Mouse (Mus musculus): Measurements from ENCODE around the gene Grhl1. TPM values are rescaled to one million over a fixed set of nuclear protein-coding genes. Genes with fewer than 3 reads are reported as not detected.
"Not testable (repeated sequence)": the region's sequence is repeated elsewhere in the genome, so short reads cannot be mapped to it uniquely, and the experiment has no call there.

Gene Grhl1
- total RNA-seq (2014; rRNA removed) (2.7 and 2.9 TPM in 2 replicates), polyA plus RNA-seq (2015; fragmentation: Nextera tagmentation; extraction: Ambion mirVana) (1.3 and 2.3 TPM in 2 replicates)

DNA sequence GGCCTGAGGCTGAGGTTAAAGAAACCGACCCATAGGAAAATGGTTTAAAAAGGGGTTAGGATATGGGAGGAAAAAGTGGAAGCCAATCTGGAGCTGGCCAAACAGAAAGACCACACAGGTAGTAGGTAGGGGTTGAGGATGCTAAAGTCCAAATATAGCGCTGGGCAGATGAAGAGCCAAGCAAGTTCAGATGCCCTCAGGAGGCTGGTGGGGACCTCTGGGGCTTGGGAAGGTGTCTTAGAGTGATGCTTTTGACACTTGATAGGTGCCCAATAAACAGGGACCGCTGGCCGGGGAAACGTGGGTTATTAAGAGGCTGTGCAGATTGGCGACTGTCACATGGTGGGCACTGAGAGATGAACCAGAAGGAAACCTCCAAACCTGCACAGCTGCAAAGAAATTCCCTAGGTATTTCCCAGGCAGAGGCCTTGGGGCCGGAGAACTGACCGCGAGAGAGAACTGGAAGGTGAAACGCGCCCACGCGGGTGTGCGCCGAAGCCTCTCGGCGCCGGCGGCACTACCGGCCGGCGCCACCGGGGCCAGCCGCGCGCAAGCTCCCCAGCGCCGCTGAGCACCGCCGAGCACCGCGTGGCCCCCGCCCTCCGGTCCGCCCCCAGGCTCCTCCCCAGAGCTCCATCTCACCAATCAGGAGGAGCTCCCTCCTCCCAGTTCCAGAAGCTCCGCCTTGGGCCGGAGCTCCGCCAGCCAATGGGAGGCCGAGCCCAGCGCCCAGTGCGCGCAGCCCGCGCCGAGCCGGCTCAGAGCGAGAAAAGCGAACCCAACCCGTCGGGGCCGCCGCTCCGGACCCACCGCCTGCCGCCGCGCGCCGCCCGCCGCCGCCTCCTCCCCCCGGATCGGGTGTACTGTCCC, at the start of gene Grhl1:
TSS of gene Grhl1 (plus strand) at position 761 of the 870 bp plus-strand sequence.
- H3K9ac ChIP-seq, result peak within 1 kb of the TSS; percentile 51
- H3K4me3 ChIP-seq (ENCODE audit: low read depth, low read length), result peak within 1 kb of the TSS; percentile 67
- no peaks in the 10 kb centered on the region for H3K9me3 ChIP-seq (ENCODE audit: low read length)
- no peak within 1 kb of the TSS for H3K27ac ChIP-seq (ENCODE audit: low read depth, low read length)
- peak; percentile 28 for TF ChIP-seq CTCF (IDR thresholded peaks at IDR 0.05; ENCODE audit: low read depth)
- H3K36me3 ChIP-seq (ENCODE audit: insufficient read depth), result no peaks in the 10 kb centered on the region
- peaks cover 5% of the 10 kb centered on the region; the same call in 1 of the 2 replicates for H3K27me3 ChIP-seq (ENCODE audit: insufficient read depth, low read length)
- DNase-seq (peak; percentile 94), ATAC-seq (peak; percentile 100)
- H3K4me2 ChIP-seq (ENCODE audit: low read depth), result peak within 1 kb of the TSS; percentile 85
- H3K4me1 ChIP-seq (ENCODE audit: insufficient read depth), result no peaks in the 10 kb centered on the region
- 2% methylated on average over 59 of the region's 64 CpGs for WGBS

DNA sequence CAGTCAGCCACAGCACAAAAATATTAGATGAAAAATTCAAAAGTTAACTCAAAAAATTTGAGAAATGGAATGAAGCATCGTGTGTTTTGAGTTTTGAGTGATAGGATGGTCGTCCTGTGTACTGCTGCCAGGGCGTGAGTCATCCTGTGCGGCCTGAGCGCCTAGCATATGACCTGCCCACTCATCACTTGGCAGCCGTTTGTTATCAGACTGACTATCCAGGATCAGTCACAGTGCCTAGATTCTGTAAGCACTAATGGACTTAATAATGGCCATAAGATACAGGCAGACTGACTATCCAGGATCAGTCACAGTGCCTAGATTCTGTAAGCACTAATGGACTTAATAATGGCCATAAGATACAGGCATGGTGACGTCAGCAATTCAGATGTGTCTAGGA, 47.0 kb upstream of the Grhl1 start:
- not testable (repeated sequence) for H3K4me2 ChIP-seq (ENCODE audit: low read depth); H3K9me3 ChIP-seq (ENCODE audit: low read length); H3K27ac ChIP-seq (ENCODE audit: low read depth, low read length); DNase-seq; H3K9ac ChIP-seq; H3K4me1 ChIP-seq (ENCODE audit: insufficient read depth); ATAC-seq; H3K4me3 ChIP-seq (ENCODE audit: low read depth, low read length); H3K27me3 ChIP-seq (ENCODE audit: insufficient read depth, low read length)
- 87% methylated on average over 7 of the region's 7 CpGs for WGBS
- H3K36me3 ChIP-seq (ENCODE audit: insufficient read depth), result peaks cover 31% of the 10 kb centered on the region

DNA sequence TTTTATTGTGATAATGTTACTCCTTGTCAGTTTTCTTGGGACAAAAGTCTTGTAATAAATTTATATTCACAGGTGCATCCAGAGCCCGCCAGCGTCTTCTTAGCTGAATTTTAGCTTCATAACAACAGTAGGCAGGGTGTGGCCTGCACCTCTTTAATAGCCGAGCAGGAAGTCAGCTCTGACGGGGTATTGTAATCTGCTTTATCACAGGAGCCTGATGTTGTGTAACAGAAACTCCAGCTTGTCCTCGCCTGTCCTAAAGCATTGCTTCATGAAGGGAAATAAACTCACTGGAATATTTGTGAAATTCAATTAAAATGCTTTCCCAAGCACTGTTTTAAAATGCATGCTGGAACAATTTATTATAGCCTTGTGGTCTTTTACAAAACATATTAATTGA, 35.7 kb upstream of the Grhl1 start:
- H3K9me3 ChIP-seq (ENCODE audit: low read length), result no peaks in the 10 kb centered on the region
- H3K4me1 ChIP-seq (ENCODE audit: insufficient read depth), result peaks cover 2% of the 10 kb centered on the region; the same call in 1 of the 2 replicates
- H3K27ac ChIP-seq (ENCODE audit: low read depth, low read length), result no peak overlapping the region
- H3K4me3 ChIP-seq (ENCODE audit: low read depth, low read length), result no peak overlapping the region
- H3K9ac ChIP-seq, result no peak overlapping the region
- ATAC-seq, result no peak
- WGBS, result 42% methylated on average over 5 of the region's 5 CpGs
- TF ChIP-seq CTCF (IDR thresholded peaks at IDR 0.05; ENCODE audit: low read depth), result no peak
- no peaks in the 10 kb centered on the region for H3K27me3 ChIP-seq (ENCODE audit: insufficient read depth, low read length)
- no peak for DNase-seq
- H3K36me3 ChIP-seq (ENCODE audit: insufficient read depth), result 0 out of 2 replicates have a peak, but pooled peaks cover 14% of the 10 kb centered on the region
- no peak overlapping the region for H3K4me2 ChIP-seq (ENCODE audit: low read depth)

DNA sequence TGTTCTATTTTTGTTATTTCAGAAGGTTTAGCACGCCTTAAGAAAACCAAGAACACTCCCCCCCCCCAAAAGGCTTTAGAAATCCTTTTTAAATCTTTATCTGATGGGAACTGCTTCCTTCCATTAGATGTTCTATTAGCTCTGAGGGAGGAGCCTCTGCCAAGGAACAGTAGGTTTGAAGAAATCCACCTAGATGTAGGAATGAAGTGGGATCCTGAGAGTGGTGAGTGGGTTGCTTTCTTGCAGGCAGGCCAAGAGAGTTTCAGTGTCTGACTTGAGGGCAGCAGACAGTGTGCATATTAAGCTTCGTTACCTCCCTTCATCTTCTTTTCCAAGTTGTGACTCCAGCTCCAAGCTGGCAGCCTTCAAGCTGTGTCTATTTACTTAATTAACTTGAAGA, 34.9 kb upstream of the Grhl1 start:
- no peak for TF ChIP-seq CTCF (IDR thresholded peaks at IDR 0.05; ENCODE audit: low read depth)
- H3K27ac ChIP-seq (ENCODE audit: low read depth, low read length), result no peak overlapping the region
- ATAC-seq (no peak), DNase-seq (no peak)
- peaks cover 2% of the 10 kb centered on the region; the same call in 1 of the 2 replicates for H3K4me1 ChIP-seq (ENCODE audit: insufficient read depth)
- H3K9ac ChIP-seq, result no peak overlapping the region
- WGBS, result 19% methylated on average over 2 of the region's 2 CpGs
- 0 out of 2 replicates have a peak, but pooled peaks cover 14% of the 10 kb centered on the region for H3K36me3 ChIP-seq (ENCODE audit: insufficient read depth)
- H3K4me3 ChIP-seq (ENCODE audit: low read depth, low read length), result no peak overlapping the region
- no peaks in the 10 kb centered on the region for H3K9me3 ChIP-seq (ENCODE audit: low read length)
- H3K4me2 ChIP-seq (ENCODE audit: low read depth), result no peak overlapping the region
- H3K27me3 ChIP-seq (ENCODE audit: insufficient read depth, low read length), result no peaks in the 10 kb centered on the region

DNA sequence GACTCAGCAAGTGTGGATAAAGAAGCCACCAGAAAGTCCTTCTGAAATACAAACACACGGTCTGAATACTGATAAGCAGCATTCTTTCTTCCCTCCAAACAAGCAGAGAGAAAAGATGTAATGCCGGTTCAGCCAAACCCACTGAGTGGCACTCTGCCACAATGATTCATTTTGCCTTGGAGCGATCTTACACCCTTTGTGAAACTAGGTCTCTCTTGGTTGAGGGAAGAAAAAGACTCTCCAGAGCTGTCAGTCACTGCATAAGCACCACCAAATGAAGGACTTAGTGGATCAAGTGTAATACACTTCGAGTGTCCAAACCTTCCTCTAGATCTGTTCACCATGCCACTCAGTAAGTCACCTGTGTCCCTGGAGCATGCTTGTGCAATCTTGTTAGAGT, 34.1 kb upstream of the Grhl1 start:
- 0 out of 2 replicates have a peak, but pooled peaks cover 14% of the 10 kb centered on the region for H3K36me3 ChIP-seq (ENCODE audit: insufficient read depth)
- H3K9ac ChIP-seq, result no peak overlapping the region
- no peak overlapping the region for H3K27ac ChIP-seq (ENCODE audit: low read depth, low read length)
- no peak overlapping the region for H3K4me3 ChIP-seq (ENCODE audit: low read depth, low read length)
- ATAC-seq (peak; percentile 52; the same call in 1 of the 2 replicates), DNase-seq (peak; percentile 49)
- H3K9me3 ChIP-seq (ENCODE audit: low read length), result no peaks in the 10 kb centered on the region
- no peak overlapping the region for H3K4me2 ChIP-seq (ENCODE audit: low read depth)
- peaks cover 2% of the 10 kb centered on the region; the same call in 1 of the 2 replicates for H3K4me1 ChIP-seq (ENCODE audit: insufficient read depth)
- no peaks in the 10 kb centered on the region for H3K27me3 ChIP-seq (ENCODE audit: insufficient read depth, low read length)
- WGBS, result 19% methylated on average over 4 of the region's 4 CpGs
- no peak for TF ChIP-seq CTCF (IDR thresholded peaks at IDR 0.05; ENCODE audit: low read depth)

GRCm38 (mm10) chr12:24541426-24542154, 30.5 kb upstream of the Grhl1 start:
- TF ChIP-seq CTCF (IDR thresholded peaks at IDR 0.05; ENCODE audit: low read depth), result no peak
- WGBS, result 78% methylated on average over 16 of the region's 16 CpGs
- ATAC-seq, result peak; percentile 65

More at GRCm38 (mm10) chr12:24541426-24542154, 30.5 kb upstream of the Grhl1 start:
- no peak overlapping the region for H3K27ac ChIP-seq (ENCODE audit: low read depth, low read length)
- H3K4me1 ChIP-seq (ENCODE audit: insufficient read depth), result peaks cover 2% of the 10 kb centered on the region; the same call in 1 of the 2 replicates
- H3K9me3 ChIP-seq (ENCODE audit: low read length), result no peaks in the 10 kb centered on the region
- DNase-seq, result no peak
- H3K4me3 ChIP-seq (ENCODE audit: low read depth, low read length), result no peak overlapping the region
- no peak overlapping the region for H3K9ac ChIP-seq
- H3K36me3 ChIP-seq (ENCODE audit: insufficient read depth), result peaks cover 31% of the 10 kb centered on the region
- H3K27me3 ChIP-seq (ENCODE audit: insufficient read depth, low read length), result no peaks in the 10 kb centered on the region
- H3K4me2 ChIP-seq (ENCODE audit: low read depth), result no peak overlapping the region
